Mouse (Mus musculus) urinary bladder, postnatal 4 days (tissue): Measurements from ENCODE around the gene Xirp1.

ENCODE experiments used
- DNase-seq, 2 experiments: peaks; one replicate each; pipeline ENCODE4 v3.0.0; 2021 to 2022; ENCODE audit warnings: low spot score in 2 of 2

Xirp1 gene

DNA sequence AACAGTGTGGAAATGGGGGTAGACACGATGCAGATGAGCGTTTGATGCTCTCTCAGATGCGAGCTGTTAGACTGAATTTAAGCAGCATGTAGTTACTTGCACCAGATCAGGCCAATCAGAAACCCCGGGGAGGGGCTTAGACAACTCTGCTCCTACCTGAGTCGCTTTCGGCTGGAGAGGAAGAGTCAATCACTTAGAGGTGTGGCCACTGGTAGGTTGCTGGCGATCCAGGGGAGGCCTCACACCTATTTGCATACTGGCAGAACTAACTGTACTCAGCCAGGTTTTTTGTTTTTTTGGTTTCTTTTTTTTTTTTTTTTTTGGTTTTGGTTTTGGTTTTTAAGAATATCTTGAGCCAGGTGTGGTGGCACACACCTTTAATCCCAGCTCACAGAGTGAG is 35.1 kb downstream of the Xirp1 start:
- no peak for DNase-seq

DNA sequence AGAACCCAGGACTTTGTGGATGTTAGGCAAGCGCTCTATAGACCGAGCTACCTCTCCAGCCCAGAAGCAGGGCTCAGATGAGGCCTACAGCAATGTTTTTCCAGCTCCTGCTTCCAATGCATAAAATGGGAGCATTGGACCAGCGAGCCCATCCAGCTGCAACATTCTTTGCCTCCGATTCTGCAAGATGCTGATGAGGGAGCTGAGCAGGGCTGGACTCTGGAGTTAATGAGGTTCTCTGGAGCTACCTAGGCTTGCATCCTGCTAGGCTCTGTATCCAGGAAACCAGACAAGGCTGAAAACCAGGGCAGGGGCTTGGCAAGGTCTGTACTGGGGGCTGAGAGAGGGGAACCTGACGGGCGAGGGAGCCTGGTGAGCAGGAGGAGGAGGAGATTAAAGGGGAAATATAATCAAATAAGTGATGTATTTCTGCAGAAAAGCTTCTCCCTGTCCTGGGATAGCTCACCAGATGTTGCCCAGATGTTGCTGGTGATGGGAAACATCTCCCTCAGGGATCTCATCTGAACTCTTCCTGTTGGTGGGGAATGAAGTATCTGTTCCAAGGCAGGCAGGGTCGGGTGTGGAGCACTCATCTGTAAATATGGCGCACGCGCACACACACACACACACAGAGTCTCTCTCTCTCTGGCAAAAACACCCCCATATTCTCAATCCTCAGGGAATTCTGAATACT is 37.4 kb downstream of the Xirp1 start:
- no peak for DNase-seq

DNA sequence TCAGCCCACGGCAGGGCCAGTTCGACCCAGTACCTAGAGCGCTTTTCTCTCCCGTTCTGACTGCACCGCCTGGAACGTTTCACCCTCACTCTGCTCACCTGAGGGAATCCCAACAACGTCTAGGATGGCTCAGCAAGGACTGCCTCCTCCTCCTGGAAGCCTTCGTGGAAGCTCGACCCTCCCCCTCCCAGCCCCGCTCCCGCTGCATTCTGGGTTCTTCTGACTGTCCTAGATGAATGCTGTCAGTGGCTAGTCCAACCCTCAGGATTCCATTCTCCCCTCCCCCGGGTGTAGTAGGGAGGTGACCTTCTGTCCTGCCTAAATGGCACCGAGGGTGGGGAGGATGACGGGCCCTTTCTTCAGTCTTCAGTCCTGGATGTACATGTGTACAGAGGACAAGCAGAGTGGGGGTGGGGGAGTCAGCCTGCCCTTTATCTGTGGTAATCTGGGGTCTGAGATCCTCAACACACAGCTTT is 38.8 kb downstream of the Xirp1 start, which contains the start of gene Csrnp1:
TSS of gene Csrnp1 (minus strand) at position 123 of the 476 bp plus-strand sequence.
- no peak for DNase-seq

DNA sequence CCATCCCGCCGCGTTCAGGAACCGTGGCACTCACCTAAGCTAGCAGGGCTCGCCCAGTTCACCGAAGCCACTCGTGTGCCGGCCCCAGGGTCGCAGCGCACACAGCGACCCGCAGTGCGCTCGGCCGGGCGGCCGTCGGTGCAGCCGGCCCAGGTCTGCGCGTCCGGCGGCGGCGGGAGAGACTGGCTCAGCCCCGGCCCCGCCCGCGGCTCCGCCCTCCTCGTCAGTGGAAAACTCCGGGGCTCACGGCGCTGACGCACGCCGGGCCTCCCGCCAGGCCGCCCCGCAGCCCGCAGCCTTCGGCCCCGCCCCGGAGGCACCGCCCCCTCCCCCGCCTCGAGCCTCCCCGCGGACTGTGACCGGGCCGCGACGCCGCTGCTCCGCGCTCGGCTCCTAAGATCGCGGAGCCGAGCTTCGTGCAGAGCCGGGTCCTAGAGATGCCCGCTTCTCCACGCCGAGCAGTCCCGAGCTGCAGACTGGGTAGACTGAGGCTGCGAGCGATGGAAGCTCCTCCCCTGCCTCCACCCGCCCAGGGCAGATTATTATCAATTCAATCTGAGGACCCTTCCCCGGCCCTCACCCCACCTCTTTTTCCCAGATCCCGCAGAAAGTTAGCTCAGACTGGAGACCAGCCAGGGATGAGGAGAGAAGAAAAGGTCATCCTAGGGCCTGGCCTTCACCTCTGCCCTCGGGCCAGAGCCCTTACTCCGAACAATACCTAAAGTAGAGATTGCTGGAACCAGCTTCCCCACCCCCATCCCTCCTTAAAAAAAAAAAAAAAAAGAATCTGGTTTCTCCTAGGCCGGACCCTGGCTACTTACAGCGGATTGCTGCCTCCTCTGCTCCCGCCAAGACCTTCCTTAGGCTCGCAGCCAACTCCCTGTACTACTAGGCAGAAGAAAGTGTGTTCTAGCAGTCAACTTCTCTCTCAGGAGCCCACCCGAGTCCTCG is 39.5 kb downstream of the Xirp1 start:
- peak; percentile 88 for DNase-seq

DNA sequence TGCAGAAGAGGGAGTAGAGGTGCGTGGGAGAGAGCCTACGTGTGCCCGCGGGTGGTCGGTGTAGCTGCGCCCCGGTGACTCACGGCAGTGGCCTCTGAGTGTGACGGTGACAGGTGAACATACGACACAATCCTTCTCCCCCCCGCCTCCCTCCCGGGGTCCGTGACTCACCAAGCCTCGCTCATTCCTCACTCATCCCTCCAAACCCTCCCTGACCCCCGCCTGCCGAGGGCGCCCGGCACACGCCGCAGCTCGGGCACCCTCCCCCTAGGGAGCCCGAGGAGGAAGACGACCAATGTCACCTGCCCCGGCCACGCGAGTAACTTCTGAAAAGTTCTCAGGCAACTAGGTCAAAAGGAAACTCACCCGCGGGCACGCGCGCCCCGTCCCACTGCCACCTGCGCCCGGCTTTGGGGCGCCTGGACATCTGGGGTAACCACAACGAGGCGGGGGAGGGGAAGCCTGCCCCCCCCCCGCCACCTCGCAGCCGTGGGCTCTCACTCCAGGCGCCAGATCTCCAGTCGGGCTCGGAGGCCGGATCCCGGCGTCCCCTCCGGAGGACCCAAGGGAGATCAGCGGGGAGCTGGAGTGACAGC is 40.3 kb downstream of the Xirp1 start:
- DNase-seq: peak in 1 of 2 experiments; percentile 52

DNA sequence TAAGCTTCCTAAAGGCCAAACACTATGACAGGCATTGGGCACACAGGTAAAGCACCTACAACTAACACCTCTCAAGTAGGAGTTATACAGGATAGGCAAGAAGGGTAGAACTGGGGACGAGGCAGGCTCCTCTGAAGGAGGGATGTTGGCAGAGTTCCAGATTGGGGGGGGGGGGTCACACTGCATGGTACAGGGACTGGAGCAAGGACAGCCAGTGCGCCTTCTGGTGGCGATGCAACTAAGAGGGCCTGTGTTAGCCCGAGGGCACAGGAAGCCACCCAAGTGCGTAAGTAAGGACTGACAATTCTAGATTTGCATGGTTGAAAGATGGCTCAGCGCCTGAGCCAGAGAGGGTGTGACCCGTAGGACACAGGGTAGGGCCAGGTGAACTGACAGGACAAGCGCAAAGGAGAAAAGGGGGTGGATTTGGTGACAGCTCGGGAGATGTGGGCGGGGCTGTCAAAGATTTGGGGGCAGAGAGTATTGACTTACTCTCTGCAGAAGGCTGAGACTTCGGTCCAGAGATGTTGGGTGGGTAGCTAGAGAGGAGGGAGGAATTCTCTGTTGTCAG is 41.1 kb downstream of the Xirp1 start:
- no peak for DNase-seq

DNA sequence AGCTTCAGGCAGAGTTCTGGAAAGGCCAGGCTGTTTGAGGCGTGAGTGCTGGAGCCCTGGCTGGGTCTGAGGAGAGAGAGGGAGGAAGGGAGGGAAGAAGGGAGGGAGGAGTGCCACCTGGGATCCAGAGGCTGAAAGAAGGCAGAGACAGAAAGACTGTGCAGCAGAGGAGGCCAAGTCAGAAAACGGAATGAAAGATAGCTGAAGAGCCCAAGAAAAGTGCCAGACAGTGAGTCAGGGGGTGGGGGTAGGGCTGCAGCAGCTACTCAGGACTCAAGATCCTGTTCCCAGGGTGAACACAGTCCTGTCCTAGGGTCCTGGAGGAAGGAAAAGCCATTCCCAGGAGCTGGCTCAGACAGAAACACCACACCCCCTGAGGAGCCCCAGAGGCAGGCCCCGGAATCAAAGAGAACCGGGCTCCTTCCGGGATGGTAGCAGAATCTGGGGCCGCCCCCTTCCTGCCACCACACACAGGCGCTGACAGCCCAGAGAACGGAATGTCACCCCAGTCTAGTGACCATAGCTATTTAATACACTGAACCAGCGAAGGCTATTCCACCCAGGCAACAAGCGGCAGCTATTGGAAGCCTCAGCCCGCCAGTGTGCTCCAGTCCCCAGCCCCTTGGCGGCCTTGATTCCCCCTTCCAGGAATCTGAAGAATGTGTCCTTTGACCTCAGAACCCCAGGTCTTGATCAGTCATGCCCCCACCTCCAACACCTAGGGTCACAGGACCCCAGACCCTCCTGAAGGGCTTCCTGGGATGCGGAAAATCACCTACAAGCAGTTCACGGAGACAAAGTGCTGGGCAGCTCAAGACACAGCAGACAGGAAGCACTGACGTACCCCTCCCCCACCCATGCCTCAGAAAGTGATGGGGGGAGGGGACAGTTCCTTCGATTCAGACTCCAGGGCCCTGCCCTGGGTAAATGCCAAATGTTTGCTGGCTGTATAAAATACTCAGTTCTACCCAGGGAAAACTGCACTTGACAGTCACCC is 41.9 kb downstream of the Xirp1 start:
- DNase-seq: peak in 1 of 2 experiments; percentile 62

DNA sequence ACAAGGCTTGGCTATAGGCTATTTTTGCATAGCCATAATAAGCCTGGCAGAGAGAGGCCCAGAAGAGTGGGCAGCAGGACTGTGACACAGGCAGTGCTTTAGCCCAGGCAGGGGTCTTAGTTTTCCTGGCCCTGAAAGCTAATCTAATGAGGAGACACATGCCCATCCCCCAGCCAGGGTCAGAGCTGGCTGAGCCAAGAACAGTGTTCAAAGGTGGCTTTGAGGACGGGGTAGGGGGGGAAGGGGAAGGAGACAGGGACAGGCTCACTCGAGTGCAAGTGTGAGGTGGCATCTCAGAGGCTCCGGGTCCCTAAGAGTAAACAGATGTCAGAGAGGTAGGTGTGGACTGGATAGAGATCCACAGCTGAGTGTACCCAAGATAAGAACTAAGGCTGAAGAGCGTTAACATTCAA is 42.6 kb downstream of the Xirp1 start:
- no peak for DNase-seq

DNA sequence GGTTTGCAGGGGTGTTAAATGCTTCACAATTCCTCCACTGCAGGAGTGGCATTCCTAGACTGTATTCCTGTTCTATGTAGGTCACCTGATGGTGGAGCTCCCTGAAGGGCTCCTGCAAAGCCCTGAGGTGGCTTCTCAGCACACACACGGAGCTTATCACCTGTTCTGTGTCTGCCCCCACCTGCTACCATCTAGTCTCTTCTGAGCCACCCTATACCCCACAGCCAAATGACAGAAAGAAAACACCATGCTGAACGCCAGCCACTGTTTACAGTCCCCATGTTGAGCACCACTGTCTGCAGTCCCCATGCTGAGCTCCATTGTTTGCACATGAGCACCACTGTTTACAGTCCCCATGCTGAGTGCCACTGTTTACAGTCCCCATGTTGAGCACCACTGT is 43.6 kb downstream of the Xirp1 start:
- DNase-seq: no peak

DNA sequence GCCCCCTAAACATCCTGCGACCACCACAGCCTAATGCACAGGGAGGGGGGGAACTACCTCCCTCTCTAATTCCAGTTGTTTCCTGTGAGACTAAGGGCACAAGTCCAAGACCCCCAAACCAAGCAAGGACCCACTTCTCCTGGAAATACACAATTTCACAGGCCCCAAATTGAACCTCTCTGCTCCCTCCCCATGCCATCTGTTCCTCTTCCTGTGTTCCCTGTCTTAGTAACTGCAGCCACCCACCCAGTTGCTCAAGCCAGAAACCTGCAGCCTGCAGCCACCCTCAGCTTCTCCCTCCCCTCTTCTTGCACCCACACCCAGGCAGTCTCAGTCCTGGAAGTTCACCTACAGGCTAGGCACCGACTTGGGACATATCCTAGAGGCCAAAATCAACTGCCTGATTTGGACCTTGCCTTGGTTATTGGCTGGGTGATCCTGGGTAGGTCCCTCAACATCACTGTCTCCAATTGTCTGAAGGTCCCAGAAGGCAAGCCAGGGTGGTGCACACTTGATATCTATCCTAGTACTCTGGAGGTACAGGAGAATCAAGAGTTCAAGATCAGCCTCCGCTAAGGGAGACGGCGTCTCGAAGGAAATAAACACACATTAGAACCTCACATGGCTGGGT is 44.5 kb downstream of the Xirp1 start:
- DNase-seq: no peak

DNA sequence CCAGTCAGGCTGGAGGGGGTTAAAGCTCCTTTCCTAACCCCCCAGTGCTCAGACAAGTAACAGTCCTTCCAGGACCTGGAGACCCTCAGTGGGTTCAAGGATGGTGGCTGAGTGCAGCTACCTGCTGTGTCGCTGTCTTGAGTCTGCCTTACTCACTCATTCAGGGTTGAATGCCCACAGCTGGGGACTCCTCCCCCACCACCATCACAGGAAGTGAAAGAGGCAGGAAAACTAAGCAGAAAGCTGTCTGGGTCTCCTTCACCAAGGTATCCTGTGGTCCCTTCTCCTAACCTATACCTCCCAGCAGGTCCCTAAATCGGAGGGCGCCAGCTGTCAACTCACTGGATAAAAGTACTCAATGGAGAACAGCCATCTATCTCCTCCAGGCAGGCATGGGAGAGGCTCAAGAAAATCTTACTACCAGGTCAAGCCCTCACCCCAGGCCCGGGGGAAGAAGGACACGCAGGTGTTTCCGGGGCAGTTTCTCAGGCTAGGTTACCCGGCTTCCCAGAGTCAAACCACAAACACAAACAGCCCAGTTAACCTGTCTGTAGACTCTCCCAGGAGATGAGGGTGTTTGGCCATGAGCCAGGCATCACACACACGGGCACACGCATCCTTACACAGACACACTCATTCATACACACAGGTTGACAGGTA is 45.1 kb downstream of the Xirp1 start:
- no peak for DNase-seq

DNA sequence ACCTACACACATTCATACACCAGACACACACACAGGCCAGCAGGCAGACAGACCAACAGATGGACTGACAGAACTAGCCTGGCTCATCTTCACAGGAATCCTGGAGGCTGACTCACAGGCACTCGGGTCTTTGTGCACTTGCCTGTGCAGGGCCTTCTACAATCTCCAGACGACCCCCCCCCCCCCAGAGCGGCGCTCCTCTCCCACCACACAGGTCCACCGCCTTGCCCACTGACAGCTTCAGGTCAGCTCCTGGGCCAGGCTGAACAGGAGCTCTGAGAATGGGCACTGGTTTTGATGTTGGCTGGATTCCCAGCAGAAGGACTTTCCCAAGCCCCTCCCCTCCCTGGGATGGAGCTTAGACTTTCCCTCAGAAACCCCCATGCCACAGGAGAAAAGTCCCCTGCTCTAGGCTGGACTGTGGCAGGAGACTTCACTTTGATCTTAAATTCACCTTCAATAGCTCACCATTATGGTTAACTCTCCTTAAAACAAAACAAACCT is 45.8 kb downstream of the Xirp1 start:
- DNase-seq: no peak

DNA sequence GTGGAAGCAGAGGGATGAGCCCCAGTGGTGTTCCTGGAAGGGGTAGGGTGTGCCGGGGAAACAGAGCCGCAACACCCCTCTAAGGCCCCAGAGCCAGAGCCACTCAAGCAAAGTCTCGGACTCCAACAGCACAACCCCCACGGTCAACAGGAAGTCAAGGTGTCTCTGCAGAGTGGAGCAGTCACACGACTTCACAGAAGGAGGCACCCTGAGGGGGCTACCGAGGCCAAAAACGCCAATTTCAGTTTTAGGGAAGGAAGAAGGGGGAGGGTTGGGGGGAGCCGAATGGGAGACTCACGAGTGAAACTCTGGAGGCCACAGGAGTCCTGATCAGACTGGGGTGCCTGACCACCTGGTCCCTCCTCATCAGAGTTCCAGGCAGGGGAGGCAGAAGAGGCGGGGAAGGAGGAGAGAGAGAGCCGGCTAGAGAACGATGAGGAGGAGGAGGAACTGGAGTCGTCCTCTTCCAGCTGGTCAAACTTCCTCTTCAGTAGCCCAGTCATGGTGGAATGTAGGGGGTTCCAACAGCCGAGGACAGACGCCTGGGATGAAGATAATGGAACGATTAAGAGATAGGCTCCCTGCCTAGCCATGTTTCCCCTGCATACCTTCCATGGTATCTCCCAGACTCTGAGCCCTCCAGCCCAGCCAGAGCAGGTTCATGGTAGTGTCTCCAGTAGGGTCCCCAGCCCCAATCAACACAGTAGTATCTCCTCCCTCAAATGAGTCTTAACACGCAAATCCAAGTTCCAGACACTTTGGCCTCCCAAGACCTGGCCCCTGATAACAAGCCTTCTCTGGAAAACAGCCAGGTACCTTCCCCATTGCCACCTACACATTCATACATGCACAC is 46.5 kb downstream of the Xirp1 start:
- DNase-seq: no peak

DNA sequence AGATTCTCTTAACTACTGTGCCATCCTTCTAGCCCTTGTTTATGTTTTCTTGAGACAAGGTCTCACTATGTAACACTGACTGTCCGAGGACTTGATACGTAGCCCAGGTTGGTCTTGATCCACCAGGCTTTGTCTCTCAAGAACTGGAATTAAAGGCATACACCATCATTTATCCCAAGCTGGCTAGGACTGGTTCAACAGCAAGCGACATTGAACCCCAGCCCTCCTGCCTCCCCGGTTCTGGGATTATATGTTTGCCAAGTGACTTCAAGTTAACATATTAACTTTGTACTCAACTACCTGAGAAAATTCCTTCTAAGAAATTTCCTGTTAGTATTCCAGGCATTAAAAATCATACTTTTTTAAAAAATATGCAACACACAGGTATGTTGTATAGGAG is 48.1 kb downstream of the Xirp1 start:
- DNase-seq: no peak

DNA sequence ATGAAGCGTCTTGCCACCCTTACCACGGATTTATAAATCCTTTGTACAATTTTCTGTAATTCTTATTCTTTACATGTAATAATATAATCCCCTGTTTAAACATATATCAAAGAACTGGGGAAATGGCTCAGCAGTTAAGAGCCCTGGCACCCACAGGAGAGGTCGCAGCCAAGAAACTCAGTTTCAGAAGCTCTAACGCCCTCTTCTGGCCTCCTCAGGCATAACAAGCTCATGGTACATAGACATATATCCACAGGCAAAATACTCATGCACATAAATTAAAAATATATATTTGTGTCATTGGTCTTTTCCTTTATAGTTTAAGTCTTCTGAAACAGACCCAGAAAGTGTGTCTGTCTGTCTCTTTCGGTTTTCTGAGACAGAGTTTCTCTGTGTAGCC is 48.8 kb downstream of the Xirp1 start:
- DNase-seq: no peak

DNA sequence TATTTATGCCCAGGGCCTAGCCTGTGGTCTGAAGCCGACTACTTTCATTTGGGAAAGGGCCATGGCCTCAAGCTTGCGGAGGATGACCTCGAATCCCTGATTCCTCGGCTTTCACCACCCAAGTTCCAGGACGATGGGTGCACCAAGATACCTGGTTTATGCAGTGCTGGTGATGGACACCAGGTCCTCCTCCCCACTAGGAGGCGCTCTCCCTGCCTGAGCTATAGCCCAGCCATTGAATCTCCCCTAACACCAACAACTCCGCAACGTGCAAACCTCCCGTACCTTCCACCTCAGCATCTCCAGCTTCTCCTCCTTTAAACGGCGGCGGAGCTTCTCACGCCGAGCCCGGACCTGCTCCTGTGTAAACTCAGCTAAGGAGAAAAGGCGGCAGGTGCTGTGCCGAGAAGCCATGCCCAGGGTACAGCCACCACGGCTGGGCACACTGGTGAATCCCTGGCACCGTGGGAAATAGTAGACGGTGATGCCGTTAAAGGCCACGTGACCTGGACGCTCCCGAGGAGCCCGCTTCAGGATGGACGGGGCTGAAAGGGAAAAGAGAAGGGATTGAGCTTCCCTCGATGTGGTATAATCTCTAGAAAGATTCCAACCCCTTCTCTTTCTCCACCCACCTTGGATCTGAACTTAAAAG is 49.4 kb downstream of the Xirp1 start:
- no peak for DNase-seq

DNA sequence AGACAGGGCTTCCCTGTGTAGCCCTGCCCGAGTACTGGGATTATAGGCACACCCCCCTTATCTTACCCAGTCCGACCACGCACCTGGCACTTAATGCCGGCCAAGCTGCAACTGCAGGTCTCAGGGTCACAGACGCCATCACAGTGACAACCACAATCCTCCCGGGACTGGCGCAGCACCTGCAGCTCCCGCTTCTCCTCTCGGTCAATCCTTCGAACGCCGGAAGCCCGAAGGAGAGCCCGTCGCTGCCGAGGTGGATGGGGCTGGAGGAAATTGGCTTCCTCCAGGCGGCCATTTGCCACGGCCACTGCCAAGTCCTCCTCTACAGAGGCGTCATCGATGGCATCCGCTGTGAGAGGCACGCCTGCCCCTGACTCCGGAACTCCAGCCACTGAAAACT is 50.1 kb downstream of the Xirp1 start:
- DNase-seq: no peak

DNA sequence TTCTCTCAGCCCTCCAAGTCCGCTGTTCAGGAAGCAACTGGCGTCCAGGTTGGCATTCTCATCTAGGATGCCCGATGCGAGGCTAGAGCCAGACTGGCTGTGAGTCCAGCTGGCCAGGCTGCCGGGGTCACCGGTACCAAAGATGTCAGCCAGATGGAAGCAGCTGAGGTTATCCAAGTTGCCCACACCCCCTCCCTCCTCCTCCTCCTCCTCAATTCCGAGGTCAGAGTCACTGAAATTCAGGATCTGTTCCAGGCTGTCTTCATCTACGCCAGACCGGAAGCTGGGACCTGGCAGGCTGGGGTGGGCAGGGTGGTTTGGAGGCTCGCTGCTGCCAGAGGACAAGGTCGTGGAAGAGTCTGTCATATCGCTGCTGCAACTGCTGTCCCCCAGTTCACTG is 50.8 kb downstream of the Xirp1 start:
- DNase-seq: no peak
